In the genomic region with DNA sequence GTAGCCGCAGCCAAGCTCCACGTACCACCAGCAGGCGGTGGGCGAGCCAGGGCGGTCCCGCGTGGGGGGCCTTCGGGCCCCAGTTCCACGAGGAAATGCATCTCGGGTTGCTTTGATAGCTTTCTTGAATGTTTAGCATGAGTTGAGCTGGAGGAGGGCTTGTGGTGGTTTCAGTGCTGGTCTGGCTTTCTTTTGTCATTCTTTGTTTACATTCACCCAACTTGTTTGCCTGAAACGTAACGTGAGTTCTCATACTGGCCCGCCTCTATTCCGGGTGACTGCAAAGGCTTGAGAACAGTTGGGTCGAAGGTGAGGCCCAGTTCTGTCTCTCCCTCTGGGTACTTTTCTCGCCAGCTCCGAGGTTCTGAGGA, we compare ENCODE assay signal across 8 mouse cellular contexts. TPM values are rescaled to one million over a fixed set of nuclear protein-coding genes. Genes with fewer than 3 reads are reported as not detected.
DNase-seq lines count a peak whose midpoint lies in the region; ATAC-seq and TF ChIP-seq lines count a peak whose summit lies in the region.

No protein-coding gene starts in this region.

- ATAC-seq in forebrain, embryonic 16.5 days, result peak; percentile 24
- ATAC-seq in intestine, postnatal 0 days, result no peak
- ATAC-seq in midbrain, embryonic 15.5 days (replicated peaks), result peak; percentile 4; the same call in 1 of the 2 replicates

- peak overlapping the region; percentile 95 for H3K9ac ChIP-seq in forebrain, embryonic 16.5 days (replicated peaks; ENCODE audit: low read depth, low read length)
- H3K9ac ChIP-seq in intestine, postnatal 0 days (ENCODE audit: low read depth, low read length), result peak overlapping the region; percentile 97
- peak overlapping the region; percentile 100 for H3K9ac ChIP-seq in liver, adult 2 months (ENCODE audit: low read depth, low read length)
- H3K9ac ChIP-seq in midbrain, embryonic 15.5 days, result peak overlapping the region; percentile 100

- under 1% methylated on average over 17 of the region's 17 CpGs for WGBS in forebrain, embryonic 16.5 days
- 2% methylated on average over 17 of the region's 17 CpGs for WGBS in intestine, postnatal 0 days
- 3% methylated on average over 17 of the region's 17 CpGs for WGBS in liver, adult 2 months
- WGBS in midbrain, embryonic 15.5 days, result under 1% methylated on average over 17 of the region's 17 CpGs

- peak; percentile 9 to 56 for DNase-seq in heart, adult 18-20 months
- DNase-seq in heart, adult 8-10 months (ENCODE audit: low spot score), result no peak
- DNase-seq in liver, adult 2 months (ENCODE audit: extremely low read depth, low read depth, low spot score), result peak; percentile 91
- DNase-seq in urinary bladder, adult 2 months (ENCODE audit: low spot score), result peak; percentile 53

- H3K27me3 ChIP-seq in forebrain, embryonic 16.5 days (replicated peaks; ENCODE audit: control insufficient read depth, insufficient read depth, low read length), result no peaks in the 10 kb centered on the region
- no peaks in the 10 kb centered on the region for H3K27me3 ChIP-seq in intestine, postnatal 0 days (replicated peaks; ENCODE audit: control insufficient read depth, insufficient read depth, low read length)
- no peaks in the 10 kb centered on the region for H3K27me3 ChIP-seq in liver, adult 2 months (ENCODE audit: control insufficient read depth, insufficient read depth, low read length)
- H3K27me3 ChIP-seq in midbrain, embryonic 15.5 days (replicated peaks), result no peaks in the 10 kb centered on the region

- no peaks in the 10 kb centered on the region for H3K4me1 ChIP-seq in bone marrow macrophage, adult 2 months (ENCODE audit: control insufficient read depth, insufficient read depth, low read length)
- H3K4me1 ChIP-seq in forebrain, embryonic 16.5 days (replicated peaks; ENCODE audit: control insufficient read depth, insufficient read depth, low read length), result peaks cover 18% of the 10 kb centered on the region
- no peaks in the 10 kb centered on the region for H3K4me1 ChIP-seq in intestine, postnatal 0 days (replicated peaks; ENCODE audit: control insufficient read depth, insufficient read depth, low read length)
- H3K4me1 ChIP-seq in liver, adult 2 months (ENCODE audit: control insufficient read depth, insufficient read depth, low read length), result peaks cover 6% of the 10 kb centered on the region
- peaks cover 43% of the 10 kb centered on the region for H3K4me1 ChIP-seq in midbrain, embryonic 15.5 days

- no peaks in the 10 kb centered on the region for H3K36me3 ChIP-seq in forebrain, embryonic 16.5 days (ENCODE audit: control insufficient read depth, insufficient read depth)
- peaks cover 10% of the 10 kb centered on the region for H3K36me3 ChIP-seq in intestine, postnatal 0 days (ENCODE audit: control insufficient read depth, insufficient read depth)
- H3K36me3 ChIP-seq in liver, adult 2 months (ENCODE audit: control insufficient read depth, insufficient read depth, low read length), result peaks cover 3% of the 10 kb centered on the region
- H3K36me3 ChIP-seq in midbrain, embryonic 15.5 days (replicated peaks), result 0 out of 2 replicates have a peak, but pooled peaks cover 6% of the 10 kb centered on the region

- H3K4me2 ChIP-seq in forebrain, embryonic 16.5 days (ENCODE audit: low read length), result peak overlapping the region; percentile 66
- H3K4me2 ChIP-seq in intestine, postnatal 0 days (replicated peaks; ENCODE audit: low read depth), result peak overlapping the region; percentile 83
- H3K4me2 ChIP-seq in midbrain, embryonic 15.5 days, result peak overlapping the region; percentile 68

- TF ChIP-seq POLR2A in bone marrow macrophage, adult 2 months (IDR thresholded peaks at IDR 0.05; ENCODE audit: borderline replicate concordance, low read depth, low read length), result no peak
- no peak for TF ChIP-seq POLR2A in liver, adult 2 months (IDR thresholded peaks at IDR 0.05; ENCODE audit: extremely low read depth, insufficient read depth, low read length)

- no peaks in the 10 kb centered on the region for H3K9me3 ChIP-seq in forebrain, embryonic 16.5 days (ENCODE audit: control insufficient read depth, low read length)
- no peaks in the 10 kb centered on the region for H3K9me3 ChIP-seq in intestine, postnatal 0 days (ENCODE audit: control insufficient read depth)
- no peaks in the 10 kb centered on the region for H3K9me3 ChIP-seq in midbrain, embryonic 15.5 days

- TF ChIP-seq CTCF in bone marrow macrophage, adult 2 months (IDR thresholded peaks at IDR 0.05; ENCODE audit: low read depth, low read length), result no peak
- peak; percentile 56 for TF ChIP-seq CTCF in intestine, postnatal 0 days (IDR thresholded peaks at IDR 0.05; ENCODE audit: low read depth)
- 0 out of 2 replicates have a peak, but pooled peaks have one; percentile 14 for TF ChIP-seq CTCF in liver, adult 2 months (IDR thresholded peaks at IDR 0.05; ENCODE audit: low read depth, low read length)

- H3K79me2 ChIP-seq in liver, adult 2 months (ENCODE audit: control insufficient read depth, insufficient read depth, low read length), result peaks cover 13% of the 10 kb centered on the region; the same call in 1 of the 2 replicates

- peak overlapping the region; percentile 79 for H3K4me3 ChIP-seq in bone marrow macrophage, adult 2 months (ENCODE audit: insufficient read depth, low read length)
- peak overlapping the region; percentile 73 for H3K4me3 ChIP-seq in forebrain, embryonic 16.5 days (replicated peaks; ENCODE audit: low read length)
- H3K4me3 ChIP-seq in intestine, postnatal 0 days (ENCODE audit: low read depth, low read length), result peak overlapping the region; percentile 97
- peak overlapping the region; percentile 99 for H3K4me3 ChIP-seq in liver, adult 2 months (ENCODE audit: insufficient read depth, low read depth, low read length)
- H3K4me3 ChIP-seq in midbrain, embryonic 15.5 days, result peak overlapping the region; percentile 98

- H3K27ac ChIP-seq in bone marrow macrophage, adult 2 months (ENCODE audit: insufficient read depth, low read depth, low read length), result no peak overlapping the region
- H3K27ac ChIP-seq in forebrain, embryonic 16.5 days (ENCODE audit: low read length), result peak overlapping the region; percentile 94
- H3K27ac ChIP-seq in intestine, postnatal 0 days (ENCODE audit: low read depth, low read length), result peak overlapping the region; percentile 87
- H3K27ac ChIP-seq in liver, adult 2 months (replicated peaks; ENCODE audit: insufficient read depth, low read depth, low read length), result peak overlapping the region; percentile 91
- H3K27ac ChIP-seq in midbrain, embryonic 15.5 days, result peak overlapping the region; percentile 97

RNA-seq across cellular contexts. Expression of a gene that starts 1.1 kb away (rescaled TPM):
- total RNA-seq in heart, adult 18-20 months (2021), result 10 to 100 TPM; 21.5 to 28.3 TPM
- 10 to 100 TPM; 18.2 to 29.2 (median 24.8) TPM for total RNA-seq in heart, adult 8-10 months (2022)
- polyA plus RNA-seq in bone marrow macrophage, adult 2 months (2012; ENCODE audit: insufficient read depth, insufficient read length, missing spikeins), result 2.1 and 3.5 TPM in 2 replicates
- polyA plus RNA-seq in forebrain, embryonic 16.5 days (2015; fragmentation: Nextera tagmentation; extraction: Ambion mirVana), result 27.7 and 33.5 TPM in 2 replicates
- 17.9 and 18.0 TPM in 2 replicates for polyA plus RNA-seq in intestine, postnatal 0 days (2015; fragmentation: Nextera tagmentation; extraction: Ambion mirVana)
- 17.1 and 18.0 TPM in 2 replicates for total RNA-seq in liver, adult 2 months (2014; rRNA removed)
- 10.3 and 13.0 TPM in 2 replicates for polyA plus RNA-seq in liver, adult 2 months (2012; rRNA removed)
- 38.2 and 42.1 TPM in 2 replicates for polyA plus RNA-seq in midbrain, embryonic 15.5 days (2015; fragmentation: Nextera tagmentation; extraction: Ambion mirVana)
- 77.0 and 79.3 TPM in 2 replicates for polyA plus RNA-seq in urinary bladder, adult 2 months (2012; rRNA removed)
